14 mouse cellular contexts compared by ENCODE assay signal in the genomic region with DNA sequence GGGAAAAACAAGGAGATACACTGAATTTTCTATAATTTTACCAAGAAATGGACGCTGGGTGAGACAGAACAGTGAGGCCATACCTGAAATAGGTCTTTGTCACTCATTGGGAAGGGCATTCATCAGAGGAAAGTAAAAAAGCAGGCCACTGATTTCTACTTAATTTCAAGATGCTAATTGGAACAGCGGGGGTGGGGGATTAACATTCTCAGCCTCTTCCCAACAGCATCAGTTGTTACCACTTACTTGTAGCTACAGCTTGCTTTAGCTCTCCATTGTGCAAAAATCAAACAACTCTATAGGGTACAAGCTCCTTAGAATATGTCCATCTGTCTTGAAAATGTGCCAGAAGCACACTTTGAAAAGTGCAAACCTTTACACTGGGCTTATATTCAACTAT.
"Had no signal": no experiment of that assay in that cellular context is flagged by ENCODE, and none has a peak within 500 bp of the region (broad histone marks: within the 10 kb centered on the region; RNA-seq: fewer than 3 reads in every experiment).

No protein-coding gene starts in this region.

- H3K4me1 ChIP-seq: liver, embryonic 13.5 days; midbrain, embryonic 12.5 days; neural tube, embryonic 12.5 days had no signal

- H3K36me3 ChIP-seq: liver, embryonic 13.5 days; midbrain, embryonic 12.5 days; neural tube, embryonic 12.5 days; neural tube, embryonic 15.5 days had no signal

- H3K4me2 ChIP-seq: liver, embryonic 13.5 days; midbrain, embryonic 12.5 days; neural tube, embryonic 12.5 days; neural tube, embryonic 15.5 days had no signal

- H3K9ac ChIP-seq: liver, embryonic 13.5 days; midbrain, embryonic 12.5 days; neural tube, embryonic 12.5 days; neural tube, embryonic 15.5 days had no signal

- DNase-seq: kidney, adult 2 months; kidney, postnatal 25 days; layer of hippocampus, adult 9-11 months; liver, embryonic 13.5 days; lung, adult 2 months; lung, postnatal 14 days; lung, postnatal 4 days; thymus, adult 18-20 months; thymus, postnatal 36 days had no signal

- H3K9me3 ChIP-seq: liver, embryonic 13.5 days; midbrain, embryonic 12.5 days; neural tube, embryonic 12.5 days; neural tube, embryonic 15.5 days had no signal

- H3K27me3 ChIP-seq: liver, embryonic 13.5 days; midbrain, embryonic 12.5 days; neural tube, embryonic 12.5 days; neural tube, embryonic 15.5 days had no signal

- H3K27ac ChIP-seq: kidney, postnatal 0 days; layer of hippocampus, adult 2 months; liver, embryonic 13.5 days; midbrain, embryonic 12.5 days; neural tube, embryonic 12.5 days; neural tube, embryonic 15.5 days had no signal

- H3K4me3 ChIP-seq: layer of hippocampus, adult 2 months; liver, embryonic 13.5 days; midbrain, embryonic 12.5 days; neural tube, embryonic 12.5 days; neural tube, embryonic 15.5 days had no signal
